Mouse (Mus musculus): Measurements from ENCODE around the gene Ilf2. TPM values are rescaled to one million over a fixed set of nuclear protein-coding genes. Genes with fewer than 3 reads are reported as not detected.

Ilf2 gene
- total and polyA plus RNA-seq, 3 experiments = 13.9 to 32.2 (median 30.6) TPM

- no peak overlapping the region for H3K9ac ChIP-seq (ENCODE audit: low read depth, low read length)
- peak overlapping the region; percentile 35; the same call in 1 of the 2 replicates for H3K4me3 ChIP-seq
- no peak for TF ChIP-seq CTCF (IDR thresholded peaks at IDR 0.05)
- TF ChIP-seq EP300 (IDR thresholded peaks at IDR 0.05; ENCODE audit: insufficient read depth, low read depth, low read length) = no peak
- no peak for TF ChIP-seq POLR2A (IDR thresholded peaks at IDR 0.05; ENCODE audit: insufficient read depth, low read depth, low read length)
- no peak for DNase-seq
- H3K4me1 ChIP-seq (ENCODE audit: control insufficient read depth, insufficient read depth, low read length) = peaks cover 3% of the 10 kb centered on the region
- H3K27me3 ChIP-seq (ENCODE audit: control insufficient read depth, insufficient read depth, low read length) = no peaks in the 10 kb centered on the region
- peaks cover 30% of the 10 kb centered on the region for H3K36me3 ChIP-seq (ENCODE audit: control insufficient read depth, insufficient read depth, low read length)
- H3K27ac ChIP-seq = peak overlapping the region; percentile 91
- peaks cover 3% of the 10 kb centered on the region; the same call in 1 of the 2 replicates for H3K79me2 ChIP-seq (replicated peaks; ENCODE audit: control insufficient read depth, insufficient read depth, low read length)
- WGBS = 26% methylated on average over 2 of the region's 2 CpGs
- intact Hi-C loops (cut with DNase I) = loop anchor here (2.0 kb wide), 2 partner anchors 19 to 33 kb away; partner anchors contain the start of genes Ilf2 and Snapin
Observed at GRCm38 (mm10) chr3:90509747-90510123, 33.8 kb downstream of the Ilf2 start.

- Histone ChIP-seq H3K36me3 (ENCODE audit: control insufficient read depth, insufficient read depth, low read length) (peaks cover 15% of the 10 kb centered on the region), H3K27ac (peak overlapping the region; percentile 52), H3K27me3 (ENCODE audit: control insufficient read depth, insufficient read depth, low read length) (no peaks in the 10 kb centered on the region), H3K79me2 (replicated peaks; ENCODE audit: control insufficient read depth, insufficient read depth, low read length) (peaks cover 2% of the 10 kb centered on the region; the same call in 1 of the 2 replicates), H3K9ac (ENCODE audit: low read depth, low read length) (no peak overlapping the region), H3K4me1 (ENCODE audit: control insufficient read depth, insufficient read depth, low read length) (peaks cover 10% of the 10 kb centered on the region), H3K4me3 (peak overlapping the region; percentile 7; the same call in 1 of the 2 replicates)
- WGBS = 71% methylated on average over 5 of the region's 5 CpGs
- no peak for DNase-seq
- intact Hi-C loops (cut with DNase I) = no loop called here
- TF ChIP-seq POLR2A (IDR thresholded peaks at IDR 0.05; ENCODE audit: insufficient read depth, low read depth, low read length) (no peak), EP300 (IDR thresholded peaks at IDR 0.05; ENCODE audit: insufficient read depth, low read depth, low read length) (no peak), CTCF (IDR thresholded peaks at IDR 0.05) (no peak)
Observed at GRCm38 (mm10) chr3:90512276-90512675, 36.4 kb downstream of the Ilf2 start.

- no peak for DNase-seq
- TF ChIP-seq EP300 (IDR thresholded peaks at IDR 0.05; ENCODE audit: insufficient read depth, low read depth, low read length) (0 out of 2 replicates have a peak, but pooled peaks have one; percentile 19), CTCF (IDR thresholded peaks at IDR 0.05) (no peak)
- H3K27ac ChIP-seq = peak overlapping the region; percentile 95
- peak overlapping the region; percentile 77 for H3K9ac ChIP-seq (ENCODE audit: low read depth, low read length)
- WGBS = 60% methylated on average over 9 of the region's 9 CpGs
- H3K27me3 ChIP-seq (ENCODE audit: control insufficient read depth, insufficient read depth, low read length) = no peaks in the 10 kb centered on the region
- peak overlapping the region; percentile 70 for H3K4me3 ChIP-seq
- H3K79me2 ChIP-seq (replicated peaks; ENCODE audit: control insufficient read depth, insufficient read depth, low read length) = peaks cover 1% of the 10 kb centered on the region; the same call in 1 of the 2 replicates
- peaks cover 11% of the 10 kb centered on the region for H3K36me3 ChIP-seq (ENCODE audit: control insufficient read depth, insufficient read depth, low read length)
- intact Hi-C loops (cut with DNase I) = no loop called here
- H3K4me1 ChIP-seq (ENCODE audit: control insufficient read depth, insufficient read depth, low read length) = peaks cover 14% of the 10 kb centered on the region
Observed at GRCm38 (mm10) chr3:90512948-90513642, 37.2 kb downstream of the Ilf2 start.

- Histone ChIP-seq H3K27me3 (ENCODE audit: control insufficient read depth, insufficient read depth, low read length) (no peaks in the 10 kb centered on the region), H3K4me1 (ENCODE audit: control insufficient read depth, insufficient read depth, low read length) (peaks cover 14% of the 10 kb centered on the region), H3K4me3 (peak within 1 kb of the TSS; percentile 70), H3K36me3 (ENCODE audit: control insufficient read depth, insufficient read depth, low read length) (peaks cover 9% of the 10 kb centered on the region; the same call in 1 of the 2 replicates), H3K9ac (ENCODE audit: low read depth, low read length) (peak within 1 kb of the TSS; percentile 77), H3K79me2 (replicated peaks; ENCODE audit: control insufficient read depth, insufficient read depth, low read length) (no peaks in the 10 kb centered on the region; the same call in 1 of the 2 replicates), H3K27ac (peak within 1 kb of the TSS; percentile 95)
- WGBS = 4% methylated on average over 25 of the region's 25 CpGs
- TF ChIP-seq CTCF (IDR thresholded peaks at IDR 0.05) (peak; percentile 52), EP300 (IDR thresholded peaks at IDR 0.05; ENCODE audit: insufficient read depth, low read depth, low read length) (peak; percentile 92), POLR2A (IDR thresholded peaks at IDR 0.05; ENCODE audit: insufficient read depth, low read depth, low read length) (peak; percentile 96)
- intact Hi-C loops (cut with DNase I) = no loop called here
- peak; percentile 84 to 89 for DNase-seq
Observed at GRCm38 (mm10) chr3:90513796-90514590, 38.1 kb downstream of the Ilf2 start, which contains the start of the genes S100a1 and S100a13. TSS of gene S100a1 (minus strand) at chr3:90514392. TSS of gene S100a13 (plus strand) at chr3:90514435.

- WGBS = 2% methylated on average over 10 of the region's 10 CpGs
- Histone ChIP-seq H3K4me1 (ENCODE audit: control insufficient read depth, insufficient read depth, low read length) (peaks cover 14% of the 10 kb centered on the region), H3K27me3 (ENCODE audit: control insufficient read depth, insufficient read depth, low read length) (no peaks in the 10 kb centered on the region), H3K4me3 (peak overlapping the region; percentile 70), H3K36me3 (ENCODE audit: control insufficient read depth, insufficient read depth, low read length) (peaks cover 9% of the 10 kb centered on the region; the same call in 1 of the 2 replicates), H3K9ac (ENCODE audit: low read depth, low read length) (peak overlapping the region; percentile 68), H3K79me2 (replicated peaks; ENCODE audit: control insufficient read depth, insufficient read depth, low read length) (no peaks in the 10 kb centered on the region; the same call in 1 of the 2 replicates), H3K27ac (peak overlapping the region; percentile 95)
- TF ChIP-seq CTCF (IDR thresholded peaks at IDR 0.05) (no peak), POLR2A (IDR thresholded peaks at IDR 0.05; ENCODE audit: insufficient read depth, low read depth, low read length) (peak; percentile 92), EP300 (IDR thresholded peaks at IDR 0.05; ENCODE audit: insufficient read depth, low read depth, low read length) (peak; percentile 37; the same call in 1 of the 2 replicates)
- intact Hi-C loops (cut with DNase I) = no loop called here
- peak; percentile 85 to 87 for DNase-seq
Observed at GRCm38 (mm10) chr3:90514691-90515090, 38.8 kb downstream of the Ilf2 start.
